Mouse (Mus musculus) megakaryocyte, embryonic 14.5 days (primary cell): ENCODE data around the gene Prpf19.

Experiments used
- FLI1 ChIP-seq: IDR thresholded peaks from 2 replicates; pipeline ENCODE4 v1.6.1; 2012; ENCODE audit warnings: low read length, inconsistent platforms, mixed read lengths
- GATA1 ChIP-seq: IDR thresholded peaks from 3 replicates; pipeline ENCODE4 v1.6.1; 2012; ENCODE audit warnings: mixed read lengths, low read length, inconsistent platforms, borderline replicate concordance

GRCm38 (mm10) chr19:10930641-10931040, 35.6 kb downstream of the Prpf19 start:
- no peak for TF ChIP-seq FLI1
- no peak for TF ChIP-seq GATA1
